Mouse (Mus musculus) urinary bladder, adult 18-20 months (tissue): Measurements from ENCODE around the gene Pgs1.

Source experiments
- DNase-seq, 2 experiments: peaks; one replicate each; pipeline ENCODE4 v3.0.0; 2022; ENCODE audit warnings: low spot score in 2 of 2, mixed read lengths in 2 of 2

The Pgs1 gene

GRCm38 (mm10) chr11:117975211-117975967 is 10.7 kb upstream of the Pgs1 start:
- DNase-seq = no peak

- no peak for DNase-seq
Observed at GRCm38 (mm10) chr11:117976081-117976582, 10.0 kb upstream of the Pgs1 start.

- no peak for DNase-seq
Observed at GRCm38 (mm10) chr11:117977694-117978360, 8.3 kb upstream of the Pgs1 start.

- no peak for DNase-seq
Observed at GRCm38 (mm10) chr11:117979388-117979787, 6.7 kb upstream of the Pgs1 start.

- no peak for DNase-seq
Observed at GRCm38 (mm10) chr11:117982426-117982825, 3.7 kb upstream of the Pgs1 start.

- DNase-seq = no peak
Observed at GRCm38 (mm10) chr11:117983770-117984169, 2.3 kb upstream of the Pgs1 start.

GRCm38 (mm10) chr11:117987032-117987451 is 950 bp downstream of the Pgs1 start:
- no peak for DNase-seq

GRCm38 (mm10) chr11:117987968-117988367 is 1.9 kb downstream of the Pgs1 start:
- no peak for DNase-seq

GRCm38 (mm10) chr11:117989241-117989640 is 3.1 kb downstream of the Pgs1 start:
- DNase-seq = no peak

- DNase-seq = no peak
Observed at GRCm38 (mm10) chr11:117989926-117990325, 3.8 kb downstream of the Pgs1 start.

- DNase-seq = no peak
Observed at GRCm38 (mm10) chr11:117991502-117992470, 5.7 kb downstream of the Pgs1 start.

- no peak for DNase-seq
Observed at GRCm38 (mm10) chr11:117993190-117994175, 7.4 kb downstream of the Pgs1 start.

GRCm38 (mm10) chr11:117994250-117995057 is 8.4 kb downstream of the Pgs1 start:
- DNase-seq = no peak

- DNase-seq = no peak
Observed at GRCm38 (mm10) chr11:117995255-117995654, 9.2 kb downstream of the Pgs1 start.

GRCm38 (mm10) chr11:117995661-117996060 is 9.6 kb downstream of the Pgs1 start:
- no peak for DNase-seq

GRCm38 (mm10) chr11:117996066-117996465 is 10.0 kb downstream of the Pgs1 start:
- no peak for DNase-seq

GRCm38 (mm10) chr11:117997085-117997484 is 11.0 kb downstream of the Pgs1 start:
- DNase-seq = no peak

- no peak for DNase-seq
Observed at GRCm38 (mm10) chr11:117998356-117998755, 12.3 kb downstream of the Pgs1 start.

GRCm38 (mm10) chr11:117999260-117999934 is 13.3 kb downstream of the Pgs1 start:
- no peak for DNase-seq
